Mouse (Mus musculus): ENCODE results near the gene Hcst.

Hcst gene

DNA sequence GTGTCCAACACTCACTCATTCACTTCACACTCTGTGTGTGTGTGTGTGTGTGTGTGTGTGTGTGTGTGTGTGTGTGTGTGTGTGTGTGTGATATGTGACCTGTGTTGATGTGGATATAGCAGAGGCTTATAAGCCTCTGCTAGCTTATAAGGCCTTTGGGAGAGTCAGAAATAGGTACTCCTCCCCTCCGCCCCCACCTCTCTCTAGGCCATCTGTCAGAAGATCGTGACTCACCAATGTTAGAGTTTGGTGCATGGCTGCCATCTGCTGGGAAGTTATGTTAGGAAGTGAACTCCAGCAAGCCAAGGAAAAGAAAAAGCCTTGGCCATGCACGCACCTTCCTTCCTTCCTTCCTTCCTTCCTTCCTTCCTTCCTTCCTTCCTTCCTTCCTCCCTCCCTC lies 12.1 kb upstream of the Hcst start:
- peak; percentile 69 for DNase-seq

DNA sequence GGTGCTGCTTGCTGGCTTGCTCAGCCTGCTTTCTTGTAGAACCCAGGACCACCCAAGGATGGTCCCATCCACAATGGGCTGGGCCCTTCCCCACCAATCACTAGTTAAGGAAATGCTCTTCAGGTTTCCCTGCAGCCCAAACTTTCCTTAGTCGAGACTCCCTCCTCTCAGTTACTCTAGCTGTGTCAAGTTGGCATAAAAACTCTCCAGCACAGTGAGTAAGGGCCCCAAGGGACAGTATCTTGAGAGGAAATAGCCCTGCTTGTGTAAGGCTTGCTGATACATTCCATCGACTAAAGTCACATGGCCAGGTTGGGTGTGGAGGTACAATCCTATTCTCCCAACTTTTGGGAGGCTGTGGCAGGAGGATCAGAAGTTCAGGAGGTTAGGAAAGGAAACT lies 10.5 kb upstream of the Hcst start:
- no peak for DNase-seq

DNA sequence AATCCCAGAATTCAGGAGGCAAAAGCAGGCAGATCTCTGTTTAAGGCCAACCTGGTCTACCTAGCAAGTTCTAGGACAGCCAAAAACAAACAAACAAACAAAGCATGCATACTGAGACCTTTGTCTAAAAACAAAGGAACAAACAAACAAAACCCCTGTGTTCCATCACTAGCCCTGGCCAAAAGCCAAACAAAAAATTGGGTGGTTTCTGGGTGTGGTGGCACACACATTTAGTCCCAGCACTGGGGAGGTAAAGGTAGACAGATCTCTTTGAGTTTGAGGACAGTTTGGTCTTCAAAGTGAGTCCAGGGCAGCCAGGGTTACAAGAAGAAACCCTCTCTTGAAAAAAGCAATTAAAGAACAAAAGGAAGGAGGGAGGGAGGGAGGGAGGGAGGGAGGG lies 9.7 kb upstream of the Hcst start:
- no peak for DNase-seq

DNA sequence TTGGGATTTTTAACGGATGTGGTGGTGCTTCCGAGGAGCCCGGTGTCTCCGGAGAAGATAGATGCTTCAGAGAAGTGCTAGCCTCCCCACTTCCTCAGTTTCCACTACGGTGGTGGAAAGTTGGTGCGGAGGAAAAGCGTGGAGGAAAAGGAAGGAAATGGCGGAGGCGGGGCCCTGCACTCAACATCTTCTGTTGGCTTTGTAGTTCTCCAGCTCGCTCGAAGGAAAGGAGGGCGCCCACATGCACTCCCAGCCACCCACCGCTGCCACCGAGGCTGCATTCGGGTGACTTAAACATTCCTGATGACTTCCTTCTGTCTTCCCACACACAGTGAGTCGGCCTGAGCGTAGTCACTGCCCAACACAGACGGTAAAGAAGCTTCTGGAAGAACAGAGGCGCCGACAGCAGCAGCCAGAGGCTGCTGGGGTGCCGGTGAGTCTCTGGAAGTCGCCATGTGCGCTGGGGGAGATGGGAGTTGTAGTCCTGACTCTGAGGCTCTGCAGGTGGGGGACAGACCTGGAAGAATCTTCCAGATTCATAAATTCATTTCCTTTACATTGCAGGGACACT lies 3.5 kb upstream of the Hcst start:
- peak; percentile 30 for DNase-seq

DNA sequence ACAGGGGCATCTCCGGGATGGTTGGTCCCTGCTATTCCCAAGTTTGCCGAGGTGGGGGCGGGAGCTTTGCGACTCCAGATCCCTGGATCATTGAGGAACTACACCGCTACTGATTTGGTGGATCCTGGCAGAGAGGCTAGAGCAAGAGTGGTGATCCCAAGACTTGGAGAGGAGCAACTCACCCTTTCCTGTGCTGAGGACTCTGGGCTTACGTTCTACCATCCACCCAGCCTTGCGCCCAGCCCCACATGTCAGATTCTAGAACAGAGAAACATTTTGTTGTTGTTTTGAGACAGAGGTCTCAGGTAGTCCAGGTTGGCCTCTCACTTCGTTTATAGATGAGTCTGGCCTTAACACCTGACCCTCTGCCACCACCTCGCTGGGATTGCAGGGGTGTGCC lies 2.9 kb upstream of the Hcst start:
- no peak for DNase-seq

DNA sequence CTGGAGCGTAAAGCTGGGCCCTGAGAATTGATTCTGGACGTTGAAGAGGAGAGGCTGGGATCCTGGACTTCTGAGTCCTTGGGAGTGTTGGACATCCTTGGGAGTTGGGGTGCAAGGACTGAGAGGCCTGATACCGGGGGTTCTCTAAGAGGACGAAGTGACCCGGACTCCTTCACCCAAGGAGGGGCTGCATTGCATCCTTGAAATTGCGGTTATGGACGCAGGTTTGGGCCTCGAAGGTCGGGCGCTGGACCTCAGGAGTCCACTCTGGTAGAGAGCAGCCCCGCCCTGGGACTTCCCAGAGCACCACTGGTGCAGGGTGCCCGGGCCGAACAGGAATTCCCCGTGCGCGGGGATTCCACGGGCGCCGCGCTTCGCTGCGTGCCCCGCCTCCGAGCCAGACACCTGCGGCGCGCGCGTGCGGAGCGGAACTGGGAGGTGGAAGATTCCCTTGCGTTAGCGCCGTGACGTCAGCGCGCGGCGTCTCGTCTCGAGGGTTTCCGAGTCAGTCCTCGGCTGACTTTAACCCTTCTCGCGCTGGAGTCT lies 2.3 kb upstream of the Hcst start:
- DNase-seq = peak; percentile 89

DNA sequence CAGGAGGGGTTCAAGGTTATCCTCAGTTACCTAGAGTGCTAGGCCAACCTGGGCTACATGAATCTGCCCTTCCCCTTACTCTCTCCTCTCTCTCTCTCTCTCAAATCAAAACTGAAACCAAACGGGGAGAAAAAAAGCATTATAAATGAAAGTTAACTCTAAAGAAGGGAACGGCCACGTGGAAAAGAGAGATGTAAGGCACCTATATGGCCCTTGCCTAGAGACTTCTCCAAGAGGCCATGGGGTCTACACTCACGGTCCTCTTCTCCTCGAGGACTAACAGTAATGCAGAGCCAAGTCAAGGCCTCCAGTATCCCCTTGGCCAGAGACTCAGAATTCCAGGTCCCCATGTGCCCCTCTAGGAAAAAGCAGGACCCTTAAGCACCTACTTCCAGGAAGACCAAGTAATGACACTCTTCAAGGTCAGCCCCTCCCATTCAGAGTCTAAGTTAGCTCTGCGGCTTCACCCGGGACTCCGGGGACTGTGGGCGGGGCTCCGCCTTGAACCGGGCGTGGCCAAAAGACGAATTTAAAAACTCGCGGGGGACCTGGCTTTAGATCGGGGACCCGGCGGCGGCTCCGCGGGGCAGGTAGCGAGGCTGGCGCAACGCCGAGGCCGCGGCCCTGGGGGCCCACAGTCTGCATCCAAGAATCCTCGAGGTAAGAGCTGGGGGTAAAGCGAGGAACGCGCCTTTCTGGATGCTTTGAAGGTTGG lies 1.7 kb upstream of the Hcst start, which contains the start of gene Nfkbid:
TSS of gene Nfkbid (plus strand) at position 558 of the 715 bp plus-strand sequence.
- peak; percentile 78 for DNase-seq

DNA sequence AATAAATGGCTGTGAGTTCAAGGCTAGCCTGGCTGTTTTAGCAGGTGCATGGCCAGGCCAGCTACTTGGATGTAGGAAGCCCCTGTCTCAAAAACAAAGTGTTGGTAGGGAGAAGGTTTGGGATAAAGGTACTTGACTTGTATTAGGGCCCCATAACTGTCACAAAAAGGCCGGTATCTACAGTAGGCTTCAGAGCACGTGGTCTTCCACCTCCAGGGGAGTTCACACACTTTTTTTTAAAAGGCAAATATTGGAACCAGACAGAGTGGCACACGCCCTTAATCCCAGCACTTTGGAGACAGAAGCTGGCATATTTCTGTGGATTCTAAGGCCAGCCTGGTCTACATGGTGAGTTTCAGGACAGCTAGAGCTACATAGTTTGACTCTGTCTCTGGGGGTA lies 1.0 kb upstream of the Hcst start:
- no peak for DNase-seq

DNA sequence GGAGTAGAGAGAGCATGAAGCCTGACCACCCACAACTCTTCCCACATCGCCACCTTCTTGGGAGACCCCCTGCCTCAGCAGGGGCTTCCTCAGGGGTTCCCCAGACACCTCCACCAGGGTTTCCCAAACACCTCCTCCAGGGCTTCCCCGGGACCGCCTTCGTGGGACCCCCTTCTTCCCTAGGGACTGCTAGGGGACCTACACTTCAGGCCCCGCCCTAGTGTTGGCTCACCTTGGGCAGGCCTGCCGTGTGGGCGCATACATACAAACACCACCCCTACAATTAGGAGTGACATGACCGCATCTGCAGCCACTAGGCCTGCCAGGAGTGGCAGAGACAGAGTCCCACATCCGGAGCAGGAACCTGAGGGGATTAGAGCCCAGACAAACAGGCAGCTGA lies 1.8 kb downstream of the Hcst start:
- no peak for DNase-seq

DNA sequence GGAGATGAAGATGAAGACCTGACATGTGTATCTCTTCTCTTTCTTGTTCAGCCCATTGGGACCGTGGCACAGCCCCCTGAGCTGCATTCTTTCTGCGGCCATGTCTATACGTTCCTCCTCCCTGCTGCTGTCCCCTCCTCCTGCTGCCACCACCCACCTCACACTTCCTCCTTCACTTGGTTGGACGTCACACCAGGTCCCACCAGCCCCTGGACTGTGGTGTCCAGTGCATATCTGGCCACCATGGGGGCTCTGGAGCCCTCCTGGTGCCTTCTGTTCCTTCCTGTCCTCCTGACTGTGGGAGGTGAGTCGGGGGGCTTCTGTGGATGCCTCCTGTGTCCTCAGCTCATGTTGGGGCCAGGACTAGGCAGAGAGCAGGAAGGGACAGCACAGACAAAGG lies 6.1 kb downstream of the Hcst start, which contains the start of gene Tyrobp:
TSS of gene Tyrobp (plus strand) at position 165 of the 400 bp plus-strand sequence.
- DNase-seq = no peak

DNA sequence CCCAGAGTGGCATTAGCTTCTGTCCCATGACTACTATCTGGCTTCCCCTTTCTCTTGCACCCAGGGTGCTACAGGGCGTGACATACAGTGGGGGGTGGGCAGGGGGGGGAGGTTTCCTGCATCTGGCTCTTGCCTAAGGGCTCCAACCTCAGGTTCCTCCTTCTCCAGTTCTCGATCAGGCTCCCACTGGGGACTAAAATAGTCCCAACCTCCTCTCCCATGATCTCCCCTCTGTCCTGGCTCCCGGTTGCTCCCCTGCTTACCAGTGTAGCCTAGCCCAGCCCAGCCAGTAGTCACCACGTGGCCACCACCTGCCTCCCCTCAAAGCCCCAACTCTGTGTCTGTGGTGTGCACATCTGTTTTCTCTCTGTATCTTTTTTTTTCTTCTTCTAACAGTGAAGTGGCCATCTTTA lies 6.9 kb downstream of the Hcst start:
- no peak for DNase-seq

DNA sequence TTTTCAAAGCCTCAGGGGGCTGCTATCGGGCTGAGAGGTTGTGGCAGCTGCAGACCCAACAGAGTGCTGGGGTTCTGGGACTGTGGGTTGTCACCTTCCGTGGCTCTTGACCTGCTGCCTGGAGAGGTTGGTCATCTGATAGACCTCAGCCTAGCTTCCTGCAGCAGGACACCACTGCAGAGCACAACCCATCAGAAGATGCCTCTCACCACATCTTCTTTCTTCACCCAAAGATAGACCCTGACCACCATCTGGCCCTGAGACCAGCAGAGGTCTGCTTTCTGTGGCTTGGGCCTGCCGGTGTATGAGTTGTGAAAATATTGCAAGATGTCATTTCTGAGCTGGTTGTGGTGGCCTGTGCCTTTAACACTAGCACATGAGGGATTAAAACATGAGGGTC lies 8.6 kb downstream of the Hcst start:
- DNase-seq = no peak

DNA sequence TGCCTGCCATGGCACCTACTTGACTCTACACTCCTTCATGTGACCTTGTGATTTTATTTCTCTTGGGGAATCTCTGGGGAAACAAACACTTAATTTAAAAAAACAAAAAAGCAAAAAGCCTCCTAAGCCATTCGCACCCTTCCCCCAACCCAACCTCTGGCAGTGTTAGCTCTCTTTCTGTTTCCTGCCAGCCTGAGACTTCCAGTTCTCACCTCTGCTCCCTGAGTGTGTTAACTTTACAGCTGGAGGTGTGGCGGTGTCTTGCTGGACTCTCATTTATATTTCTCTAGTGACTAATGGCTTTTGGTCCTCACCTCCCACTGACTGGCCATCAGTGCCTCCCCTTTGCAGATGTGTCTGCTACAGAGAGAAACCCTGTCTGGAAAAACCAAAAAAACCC lies 9.9 kb downstream of the Hcst start:
- no peak for DNase-seq

DNA sequence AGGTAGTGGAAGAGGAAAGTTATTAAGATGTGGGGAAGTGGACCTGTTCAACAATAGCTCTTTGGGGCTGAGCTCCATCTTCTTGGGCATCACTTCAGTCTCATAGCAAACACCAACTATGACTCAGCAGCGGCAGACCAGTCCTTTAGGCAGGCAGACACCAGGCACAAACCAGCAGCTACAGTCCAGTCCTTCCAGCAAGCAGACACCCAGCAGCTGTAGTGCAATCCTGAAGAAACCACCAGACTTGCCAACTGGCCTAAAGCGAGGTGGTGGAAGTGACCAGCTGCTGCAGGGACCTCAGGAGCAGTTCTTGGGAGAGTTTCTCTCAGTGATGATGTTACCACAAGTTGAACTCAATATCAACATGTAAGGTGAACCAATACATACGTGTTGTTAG lies 11.0 kb downstream of the Hcst start:
- DNase-seq = no peak

DNA sequence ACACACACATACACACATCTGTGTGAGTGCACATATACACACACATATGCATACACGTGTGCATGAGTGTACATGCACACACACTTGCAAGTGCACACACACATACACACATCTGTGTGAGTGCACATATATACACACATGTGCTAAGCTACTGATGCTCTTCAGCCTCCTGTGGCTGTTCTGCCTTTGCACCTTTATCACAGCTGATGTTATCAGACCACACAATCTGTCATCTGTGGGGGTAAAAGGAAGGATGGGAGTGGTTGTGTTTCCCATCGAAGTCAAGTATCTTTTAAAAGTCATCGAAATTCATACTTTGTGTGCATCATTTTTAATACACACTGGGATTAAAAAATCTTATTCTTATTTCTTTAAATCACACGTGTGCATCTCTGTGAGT lies 17.3 kb downstream of the Hcst start:
- no peak for DNase-seq

DNA sequence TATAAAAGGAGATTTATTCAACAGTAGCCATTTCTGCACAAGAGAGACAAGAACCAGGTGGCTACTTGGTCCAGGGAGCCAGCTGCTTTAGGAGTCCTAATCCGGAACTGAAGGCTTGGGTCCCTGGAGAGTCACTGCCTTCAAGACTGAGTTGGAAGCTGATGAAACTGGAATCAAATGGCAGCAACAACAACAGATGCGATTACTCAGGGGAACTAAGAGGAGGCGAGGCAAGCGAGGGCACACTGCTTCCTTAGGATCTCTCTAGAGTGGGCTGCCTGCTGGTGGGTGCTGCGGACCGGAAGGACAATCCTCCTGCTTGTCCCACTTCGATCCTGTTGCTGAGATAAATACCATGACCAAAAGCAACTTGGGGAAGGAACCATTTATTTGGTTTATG lies 20.0 kb downstream of the Hcst start:
- no peak for DNase-seq

DNA sequence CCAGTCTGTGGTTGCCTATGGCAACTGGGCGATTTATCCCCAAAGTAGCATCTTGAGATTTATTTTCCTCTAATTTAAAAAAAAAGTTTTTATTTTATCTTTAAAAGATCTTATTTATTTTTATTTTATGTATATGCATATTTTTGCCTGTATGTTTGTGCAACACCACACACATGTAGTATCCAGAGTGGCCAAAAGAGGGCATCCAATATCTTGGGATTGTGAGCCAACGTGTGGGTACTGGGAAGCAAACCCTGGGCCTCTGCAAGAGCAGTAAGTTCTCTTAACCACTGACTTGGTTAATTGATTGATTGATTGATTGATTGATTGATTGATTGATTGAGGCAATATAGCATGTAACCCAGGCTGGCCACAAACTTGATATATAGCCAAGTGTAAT lies 24.8 kb downstream of the Hcst start:
- DNase-seq = no peak

DNA sequence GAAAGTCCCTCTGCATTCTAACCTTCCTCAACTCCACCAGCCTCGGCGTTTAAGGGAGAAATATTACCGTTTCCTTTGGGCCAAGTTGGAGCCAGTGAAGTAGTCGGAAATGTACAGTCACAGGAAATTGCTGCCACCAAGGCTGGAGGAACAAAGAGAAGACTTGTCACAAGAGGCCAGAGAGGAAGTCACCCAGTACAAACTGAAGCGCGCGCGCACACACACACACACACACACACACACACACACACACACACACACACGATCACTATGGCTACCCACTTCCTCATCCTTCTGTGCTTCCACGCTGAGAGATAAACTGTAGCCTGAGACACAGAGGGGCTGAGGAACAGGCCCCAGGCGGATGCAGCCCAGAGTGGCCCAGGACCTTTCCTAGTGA lies 25.3 kb downstream of the Hcst start:
- DNase-seq = peak; percentile 65

DNA sequence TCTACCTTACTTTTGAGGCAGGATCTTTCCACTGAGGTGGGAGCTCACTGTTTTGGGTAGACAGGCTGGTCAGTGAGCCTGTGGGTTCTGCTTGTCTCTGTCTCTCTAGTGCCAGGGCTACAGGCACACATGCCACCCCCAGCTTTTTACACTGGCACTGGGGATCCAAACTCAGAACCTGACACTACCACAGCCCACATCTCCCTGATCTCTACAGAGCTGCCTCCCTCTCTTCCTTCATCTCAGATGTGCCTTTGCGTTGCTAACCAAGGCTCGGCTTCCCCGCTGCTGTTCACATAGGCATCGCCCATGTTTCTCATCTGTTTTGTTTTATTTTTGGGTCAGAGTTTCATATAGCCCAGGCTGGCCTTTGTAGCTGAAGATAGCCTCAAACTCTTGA lies 26.0 kb downstream of the Hcst start:
- DNase-seq = no peak

DNA sequence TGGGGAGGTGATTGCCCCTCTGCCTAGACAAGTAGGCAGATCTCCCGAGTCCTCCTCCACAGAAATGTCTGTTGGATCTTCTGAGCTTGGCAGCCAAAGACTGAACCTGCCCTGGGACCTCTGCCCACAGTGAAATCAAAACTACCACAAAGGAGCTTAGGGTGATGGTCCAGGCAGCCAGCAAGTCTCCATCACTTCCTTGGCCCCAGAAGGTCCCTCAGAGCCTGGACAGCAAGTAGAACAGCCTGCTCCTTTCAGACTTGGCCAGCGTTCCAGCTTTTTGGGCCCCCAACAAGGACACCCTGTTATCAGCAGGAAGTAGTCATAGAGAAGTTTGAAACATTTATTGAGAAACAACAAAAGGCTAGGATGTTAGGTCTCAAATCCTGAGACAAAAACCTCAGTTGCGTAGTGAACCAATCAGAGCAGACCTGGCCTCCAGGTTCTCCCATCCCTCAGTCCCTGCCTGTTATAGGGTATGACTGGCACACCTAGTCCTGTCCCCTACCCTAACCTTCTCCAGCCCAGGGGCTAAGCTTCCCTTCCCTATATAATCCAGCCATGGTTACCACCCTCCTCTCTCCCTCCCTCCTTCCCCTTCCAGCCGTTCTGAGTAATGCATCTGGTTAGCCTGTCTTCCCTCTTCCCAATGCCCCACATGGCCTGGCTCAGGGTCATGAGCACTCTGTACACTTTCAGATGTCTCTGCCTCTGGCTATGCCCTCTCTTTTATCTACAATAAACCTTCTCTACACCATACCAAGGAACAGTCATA lies 26.7 kb downstream of the Hcst start:
- DNase-seq = no peak

DNA sequence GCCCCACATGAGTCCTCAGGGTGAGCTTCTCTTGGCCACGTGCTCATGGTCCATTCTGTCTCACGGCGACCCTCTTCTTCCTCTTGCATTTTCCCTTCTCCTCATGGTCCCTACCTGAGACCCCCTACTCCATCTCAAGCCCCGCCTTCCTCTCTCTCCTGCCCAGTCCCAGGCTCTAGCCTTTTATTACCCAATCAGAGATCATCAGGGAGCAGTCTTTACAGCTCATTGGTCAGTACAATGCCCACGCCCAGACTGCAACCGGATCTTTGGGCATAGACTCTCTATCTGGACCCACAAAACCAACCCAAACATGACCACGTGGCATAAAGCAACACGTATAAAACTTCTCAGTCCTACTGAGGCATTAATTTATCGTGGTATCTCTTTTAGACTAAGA lies 35.5 kb downstream of the Hcst start:
- no peak for DNase-seq

DNA sequence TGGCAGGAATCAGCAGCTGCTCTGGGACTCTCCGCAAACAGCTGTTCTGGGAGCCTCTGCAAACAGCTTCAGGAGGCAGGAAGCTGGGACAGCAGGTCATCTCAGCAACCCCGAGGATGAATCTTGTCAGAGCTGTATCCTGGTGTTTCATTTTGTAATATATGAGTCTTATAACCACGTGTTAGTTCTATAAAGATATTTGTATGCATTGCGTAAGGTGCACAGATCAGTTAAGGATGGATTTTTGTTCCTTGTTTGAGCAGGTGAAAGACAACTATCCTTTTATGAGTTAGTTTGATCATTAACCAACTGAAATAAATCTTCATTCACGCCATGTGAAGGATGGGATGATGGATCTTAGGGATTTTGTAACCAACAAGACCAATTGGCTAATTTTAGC lies 39.6 kb downstream of the Hcst start:
- DNase-seq = no peak

DNA sequence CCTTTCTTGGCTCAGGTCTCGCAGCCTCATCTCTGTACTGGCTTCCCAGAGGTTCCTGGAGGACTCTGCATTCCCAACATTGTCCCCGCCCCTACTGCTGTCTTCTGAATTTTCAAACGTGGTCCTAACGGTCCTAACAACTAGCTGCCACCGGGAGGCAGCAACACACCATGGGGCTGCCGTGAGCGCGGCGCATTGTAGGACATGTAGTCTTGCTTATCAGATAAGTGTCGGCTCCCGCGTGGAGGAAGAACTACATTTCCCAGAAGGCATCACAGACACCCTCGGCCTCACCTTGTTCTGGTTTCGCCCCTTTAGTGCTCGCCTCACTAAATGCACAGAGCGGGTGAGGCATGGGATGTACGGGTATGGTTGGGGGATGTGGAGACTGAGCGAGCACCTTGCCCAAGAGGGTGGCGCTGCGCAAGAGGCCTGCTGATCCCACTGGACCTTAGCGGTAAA lies 46.1 kb downstream of the Hcst start:
- peak; percentile 96 for DNase-seq

All from kidney, postnatal 14 days (tissue).